Mouse (Mus musculus): ENCODE results near the gene Col6a6.

Gene Col6a6

GRCm38 (mm10) chr9:105734651-105735050 lies 93.3 kb downstream of the Col6a6 start:
- DNase-seq = peak; percentile 9

- DNase-seq = no peak
Measured at GRCm38 (mm10) chr9:105731976-105732375, 96.0 kb downstream of the Col6a6 start.

- DNase-seq = no peak
Measured at GRCm38 (mm10) chr9:105720430-105720829, 107.5 kb downstream of the Col6a6 start.

DNA sequence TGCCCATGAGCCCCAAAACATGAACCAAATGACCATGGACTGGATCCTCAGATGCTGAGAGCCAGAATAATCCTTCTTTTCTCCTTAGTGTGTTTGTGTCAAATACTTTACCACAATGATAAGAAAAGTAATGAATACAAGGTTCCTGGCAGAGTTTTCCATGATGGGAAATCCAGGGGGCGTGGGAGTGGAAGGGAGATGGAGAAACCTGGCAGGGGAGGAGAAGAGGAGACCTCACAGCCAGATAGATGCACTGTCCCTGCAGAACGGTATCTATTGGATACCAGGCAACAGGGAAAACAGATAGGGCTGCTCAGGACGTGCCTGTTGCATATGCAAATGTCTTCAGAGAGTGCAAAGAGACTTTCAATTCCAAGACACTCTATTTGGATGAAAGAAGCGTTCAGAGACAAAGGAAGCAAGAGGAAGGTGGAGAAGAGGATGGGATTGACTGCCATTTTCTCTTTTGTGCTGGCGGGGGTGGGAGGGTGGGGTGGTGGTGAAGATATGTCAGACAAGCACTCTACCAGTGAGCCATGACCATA lies 108.0 kb downstream of the Col6a6 start:
- DNase-seq = no peak

DNA sequence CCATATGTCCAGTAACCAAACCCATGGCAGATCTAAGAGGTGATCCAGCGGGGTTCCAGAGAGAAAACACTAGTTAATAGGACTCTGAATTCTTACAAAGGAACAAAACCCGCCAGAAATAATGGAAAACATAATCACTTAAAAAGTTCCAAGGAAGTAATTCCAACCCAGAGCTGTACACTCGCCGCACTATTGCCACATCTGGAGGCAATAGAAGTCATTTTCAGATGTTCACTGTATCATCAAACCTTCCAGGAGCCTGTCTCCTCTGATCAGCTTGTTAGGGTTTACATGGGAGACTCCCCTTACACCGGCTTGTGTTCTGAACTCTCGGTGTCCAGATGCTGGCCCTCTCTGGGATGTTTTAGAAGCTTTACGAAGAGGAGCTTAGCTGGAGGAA lies 108.6 kb downstream of the Col6a6 start:
- no peak for DNase-seq

GRCm38 (mm10) chr9:105712049-105712448 lies 115.9 kb downstream of the Col6a6 start:
- DNase-seq = no peak

GRCm38 (mm10) chr9:105705011-105705410 lies 122.9 kb downstream of the Col6a6 start:
- no peak for DNase-seq

GRCm38 (mm10) chr9:105704226-105704932 lies 123.6 kb downstream of the Col6a6 start:
- no peak for DNase-seq

- no peak for DNase-seq
Measured at GRCm38 (mm10) chr9:105701966-105702365, 126.0 kb downstream of the Col6a6 start.

DNA sequence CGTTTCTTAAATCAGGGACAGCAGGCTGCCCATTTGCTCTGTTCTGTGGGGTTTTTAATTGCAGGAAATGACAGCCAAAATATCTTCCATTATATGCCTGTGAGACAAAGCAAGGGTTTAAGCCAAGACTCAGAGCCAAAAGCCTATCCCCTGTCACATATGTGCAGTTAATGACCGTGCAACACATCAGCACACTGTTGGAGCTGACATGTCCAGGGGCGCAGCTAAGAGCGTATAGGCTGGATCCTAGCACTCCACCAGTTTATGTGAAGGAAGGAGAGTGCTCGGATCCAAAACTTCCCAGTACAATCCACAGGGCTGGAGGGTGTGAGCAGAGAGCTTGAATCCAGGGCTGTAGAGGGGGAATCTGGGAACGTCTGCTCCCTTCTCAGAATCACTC lies 127.3 kb downstream of the Col6a6 start:
- no peak for DNase-seq

DNA sequence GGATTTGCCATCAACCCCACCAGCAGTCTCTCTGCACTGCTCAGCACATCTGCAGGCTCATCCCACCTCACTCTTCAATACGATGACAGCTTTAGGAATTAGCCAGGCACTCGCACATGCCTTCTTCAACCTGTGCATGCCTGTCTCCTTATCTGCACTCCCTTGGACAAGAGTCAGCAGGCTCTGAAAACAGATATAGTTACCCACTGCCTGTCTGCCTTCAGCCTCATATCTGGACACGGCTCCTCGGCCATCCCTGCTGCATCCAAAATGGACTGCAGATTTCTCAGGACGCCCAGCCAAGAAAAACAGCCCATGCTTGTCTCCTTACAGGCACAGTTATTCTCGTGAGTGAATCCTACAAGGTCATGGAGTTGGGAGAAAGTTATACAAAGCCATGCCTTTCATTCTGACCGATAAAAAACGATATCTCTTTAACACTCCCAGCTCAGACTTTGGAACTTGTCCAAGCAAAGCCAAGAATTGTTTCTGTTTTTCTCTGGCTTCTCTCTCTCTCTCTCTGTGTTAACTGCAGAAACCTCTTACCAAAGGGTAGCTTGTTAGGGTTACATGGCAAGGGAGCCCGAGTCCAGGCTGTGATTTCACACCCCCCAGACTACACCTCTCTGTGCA lies 130.1 kb downstream of the Col6a6 start:
- DNase-seq = no peak

DNA sequence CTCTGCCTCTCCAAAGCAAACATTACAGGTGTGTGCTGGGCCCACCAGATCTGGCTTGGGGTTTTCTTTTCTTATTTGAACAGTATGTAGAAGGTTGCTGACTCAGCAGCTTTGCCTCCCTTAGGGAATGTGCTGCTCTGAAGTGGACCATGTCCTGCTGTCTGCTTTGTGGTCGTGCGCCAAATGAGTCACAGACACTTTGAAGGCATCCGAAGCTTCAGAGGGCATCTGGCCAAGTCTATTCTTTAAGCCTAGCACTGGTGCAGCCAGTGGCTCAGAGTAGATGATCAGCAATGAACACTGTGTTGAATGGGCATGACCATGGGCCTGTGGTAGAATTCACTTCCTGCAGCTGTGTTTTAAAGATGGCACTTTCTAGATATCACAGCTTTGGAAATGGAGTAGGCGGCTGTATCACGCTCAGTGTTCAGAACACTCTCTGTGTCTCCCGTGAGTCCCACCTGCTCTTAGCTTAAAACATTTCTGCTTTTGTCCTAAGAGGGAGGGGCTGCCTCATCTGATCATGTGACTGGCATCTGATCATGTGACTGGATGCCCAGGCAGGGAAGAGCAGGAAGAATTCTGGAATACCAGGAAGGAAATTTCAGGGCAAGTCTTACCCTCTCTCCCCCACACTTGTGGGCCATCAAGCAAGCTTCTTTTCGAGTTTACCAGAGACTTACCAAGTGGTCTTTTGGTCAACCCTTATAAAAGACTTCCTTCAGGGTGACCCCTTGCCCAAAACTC lies 131.0 kb downstream of the Col6a6 start:
- DNase-seq = no peak

- DNase-seq = peak; percentile 56
Measured at GRCm38 (mm10) chr9:105693854-105694253, 134.1 kb downstream of the Col6a6 start.

DNA sequence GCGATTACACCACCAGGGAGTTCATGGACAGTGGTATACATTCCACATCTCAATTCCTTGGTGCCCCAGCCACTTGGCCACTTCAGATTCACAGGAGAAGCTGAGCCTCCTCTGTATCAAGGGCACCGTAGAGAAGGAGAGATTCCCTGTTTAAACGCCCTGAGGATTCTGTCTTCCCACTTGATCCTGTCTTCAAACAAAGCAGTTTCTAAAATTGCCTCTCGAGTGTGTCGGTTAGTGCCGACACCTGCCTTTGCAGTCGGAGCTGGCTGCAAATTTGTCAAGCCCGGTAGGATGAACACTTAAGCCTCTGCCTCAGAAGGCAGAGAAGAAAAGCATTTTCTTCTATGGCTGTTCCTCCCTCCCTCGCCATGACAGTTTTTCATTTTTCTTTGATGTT lies 134.9 kb downstream of the Col6a6 start:
- DNase-seq = no peak

- no peak for DNase-seq
Measured at GRCm38 (mm10) chr9:105692472-105692871, 135.5 kb downstream of the Col6a6 start.

GRCm38 (mm10) chr9:105689485-105689884 lies 138.5 kb downstream of the Col6a6 start:
- DNase-seq = no peak

DNA sequence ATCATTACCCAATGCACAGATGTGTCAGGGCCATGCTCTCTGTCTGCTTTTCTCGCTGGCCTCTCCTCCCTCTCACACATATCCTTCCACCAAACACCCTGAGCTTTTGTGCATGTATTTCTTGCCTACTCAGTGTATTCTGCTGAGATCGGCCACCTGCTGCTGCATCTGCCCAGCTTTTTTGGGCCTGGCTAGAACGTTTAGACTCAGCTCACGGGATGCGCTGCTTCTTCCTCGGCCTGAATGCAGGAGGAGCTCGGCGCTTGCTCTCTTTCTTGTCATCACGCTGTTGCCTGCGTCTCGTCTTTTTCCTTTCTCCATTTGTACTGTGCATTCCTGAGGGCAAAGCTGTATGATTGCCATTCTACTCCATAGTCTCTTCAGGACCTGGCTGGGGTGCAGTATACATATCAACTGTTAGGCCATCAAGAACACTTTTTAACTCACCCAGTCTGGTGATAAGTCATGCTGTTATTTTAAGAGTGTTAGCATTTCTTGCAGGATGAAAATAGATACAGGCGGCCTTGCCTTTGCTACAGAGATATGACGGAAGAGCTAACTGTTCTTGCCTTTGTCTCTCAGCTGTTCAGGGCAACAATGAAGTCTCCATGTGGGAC lies 143.3 kb downstream of the Col6a6 start:
- DNase-seq = no peak

- no peak for DNase-seq
Measured at GRCm38 (mm10) chr9:105681386-105681785, 146.6 kb downstream of the Col6a6 start.

DNA sequence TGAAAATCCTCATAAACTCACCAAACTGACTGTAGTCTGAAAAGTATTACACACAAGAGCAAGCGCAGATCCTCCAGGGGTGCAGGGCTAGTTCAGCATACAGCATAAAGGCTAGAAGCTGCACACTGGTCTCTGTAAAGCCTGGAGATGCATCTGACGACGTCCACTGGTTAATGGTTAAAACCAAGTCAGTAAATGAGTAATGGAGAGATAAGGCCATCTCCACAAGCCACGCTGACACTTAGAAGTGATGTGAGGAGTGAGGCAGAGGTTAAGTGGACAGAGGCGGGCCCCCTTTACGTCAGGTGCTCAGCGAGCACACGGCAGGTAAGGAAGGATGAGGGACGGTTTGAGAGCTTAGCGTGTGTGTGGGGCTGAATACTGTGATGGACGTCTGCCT lies 152.0 kb downstream of the Col6a6 start:
- DNase-seq = no peak

DNA sequence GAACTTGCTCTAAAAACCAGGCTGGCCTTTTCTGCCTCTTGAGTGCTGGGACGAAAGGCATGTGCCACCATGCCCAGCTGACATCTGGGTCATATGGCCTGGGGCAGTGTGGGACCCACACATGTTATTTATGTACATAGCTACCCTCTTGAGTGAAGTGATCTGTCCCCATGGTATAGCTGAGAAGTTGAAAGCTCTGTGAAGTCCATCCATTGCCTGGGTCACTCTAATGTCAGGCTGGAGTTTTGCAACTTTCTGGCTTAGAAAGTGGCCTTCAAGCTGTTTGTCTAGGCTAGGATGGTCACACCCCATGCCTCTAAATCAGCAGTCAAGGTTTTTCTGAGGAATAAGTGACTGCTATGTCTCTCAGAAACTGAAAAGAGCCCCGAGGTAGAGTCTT lies 155.9 kb downstream of the Col6a6 start:
- no peak for DNase-seq

GRCm38 (mm10) chr9:105670916-105671315 lies 157.0 kb downstream of the Col6a6 start:
- no peak for DNase-seq

DNA sequence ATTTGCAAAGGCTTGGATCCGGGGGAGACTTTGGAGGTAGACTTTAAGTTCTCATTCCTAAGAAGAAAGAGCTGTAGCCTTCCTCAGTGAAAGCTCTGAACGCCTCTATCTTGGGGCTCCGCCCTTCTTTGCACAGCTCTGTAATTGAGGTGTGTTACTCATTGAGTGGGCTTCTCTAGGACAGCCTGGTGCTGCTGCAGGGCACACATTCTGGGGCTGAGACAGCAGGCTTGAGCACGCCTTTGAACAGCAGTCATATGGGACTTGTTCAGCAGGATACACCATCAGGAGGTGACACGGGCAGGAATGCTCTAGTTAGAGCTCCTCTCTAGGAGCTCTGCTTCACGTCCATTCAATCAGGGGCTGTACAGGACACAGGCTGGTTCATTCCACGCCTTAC lies 162.7 kb downstream of the Col6a6 start:
- no peak for DNase-seq

DNA sequence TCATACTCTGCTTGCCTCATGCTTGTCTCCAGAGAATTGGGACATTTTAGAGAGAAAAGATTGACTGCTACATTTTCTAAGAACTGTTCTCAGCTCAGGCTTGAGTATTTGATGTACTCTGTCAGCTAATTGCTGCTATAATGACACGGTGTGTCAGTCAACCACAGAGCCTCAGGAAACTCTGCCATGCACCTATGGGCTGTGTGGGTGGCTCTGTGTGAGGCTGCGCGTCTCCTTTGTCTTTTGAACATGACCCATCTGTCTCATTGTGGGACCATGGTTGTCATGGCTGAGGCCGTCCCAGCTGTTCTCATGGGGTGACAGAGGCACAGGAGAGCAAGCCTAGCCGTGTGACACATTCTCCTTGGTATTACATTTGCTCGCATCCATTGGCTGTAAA lies 168.1 kb downstream of the Col6a6 start:
- DNase-seq = no peak

All from kidney, adult 11 months (tissue).